Mouse (Mus musculus) E14TG2a.4 (cell line): ENCODE measurements around the gene Rfx1.

Experiments
- CTCF ChIP-seq: conservative IDR thresholded peaks from 2 replicates; pipeline ENCODE4 v1.5.1; 2014; ENCODE audit warnings: low read length
- POU5F1 ChIP-seq: IDR thresholded peaks from 2 replicates; pipeline ENCODE4 v1.6.1; 2014; ENCODE audit warnings: low read length, borderline replicate concordance

DNA sequence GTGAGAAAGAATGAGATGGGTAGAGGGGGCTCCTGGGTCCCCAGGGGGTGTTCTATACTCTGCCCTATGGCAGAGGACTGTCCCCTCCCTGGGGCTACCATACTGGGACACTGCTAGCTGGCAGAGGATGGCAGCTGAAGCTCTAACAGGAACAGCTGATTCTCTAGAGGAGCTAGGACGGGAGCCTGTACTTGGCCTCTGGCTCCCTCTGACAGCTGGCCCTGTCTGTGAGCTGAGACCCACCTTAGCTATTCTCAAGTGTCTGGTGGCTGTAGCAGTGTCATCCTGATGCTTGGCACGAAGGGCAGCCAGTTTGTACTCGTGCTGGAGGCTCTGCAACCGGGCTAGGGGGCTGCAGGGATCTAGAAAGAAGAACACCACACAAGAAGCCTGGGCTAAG, 74.2 kb downstream of the Rfx1 start:
- TF ChIP-seq CTCF: no peak
- no peak for TF ChIP-seq POU5F1
